Mouse (Mus musculus): ENCODE measurements around the gene Vil1. TPM values are rescaled to one million over a fixed set of nuclear protein-coding genes. Genes with fewer than 3 reads are reported as not detected.

Gene Vil1
- polyA plus RNA-seq, 1 experiment = not detected

DNA sequence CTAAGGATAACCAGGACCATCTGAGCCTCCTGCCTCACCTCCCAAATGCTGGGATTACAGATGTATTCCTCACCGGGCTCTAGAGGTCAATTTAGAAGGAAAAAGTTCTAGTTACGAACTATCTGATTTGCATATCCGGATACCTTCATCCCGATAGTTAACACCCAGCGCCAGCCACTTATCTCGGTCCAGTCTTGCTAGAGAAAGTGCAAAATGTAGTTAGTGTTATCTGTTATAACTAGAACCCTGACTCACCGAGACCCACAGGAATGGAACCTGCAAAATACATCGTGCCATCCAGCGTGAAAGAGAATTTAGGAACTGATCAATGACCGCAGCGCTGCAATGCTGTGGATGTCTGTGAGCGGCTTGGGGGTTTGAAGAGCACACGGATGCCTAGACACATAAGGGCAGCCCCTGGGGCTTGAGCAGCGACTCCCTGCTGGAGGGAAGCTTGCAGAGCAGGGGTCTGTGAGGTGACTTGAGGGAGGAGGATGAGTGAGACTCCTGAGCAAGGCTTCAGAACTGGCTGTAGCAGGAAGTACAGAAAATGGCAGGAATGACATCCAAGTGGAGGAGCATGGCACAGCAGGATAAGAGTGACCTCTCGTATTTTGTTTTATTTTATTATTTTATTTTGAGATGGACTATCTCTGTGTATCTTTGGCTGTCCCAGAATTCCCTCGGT is 8.0 kb upstream of the Vil1 start:
- Histone ChIP-seq H3K4me1 (ENCODE audit: control insufficient read depth, insufficient read depth, insufficient read length) (no peaks in the 10 kb centered on the region), H3K27ac (ENCODE audit: insufficient read depth, low read length) (no peak overlapping the region), H3K4me3 (ENCODE audit: extremely low read depth, insufficient read depth, insufficient read length) (no peak overlapping the region), H3K27me3 (ENCODE audit: control insufficient read depth, insufficient read depth, low read length) (no peaks in the 10 kb centered on the region), H3K36me3 (ENCODE audit: control insufficient read depth, insufficient read depth, low read length) (no peaks in the 10 kb centered on the region)
- 72% methylated on average over 16 of the region's 16 CpGs for WGBS
- DNase-seq (ENCODE audit: low read depth in 1 of 2, low spot score in 2 of 2) = no peak
- TF ChIP-seq CTCF (IDR thresholded peaks at IDR 0.05; ENCODE audit: extremely low read depth, insufficient read depth, insufficient read length, insufficient replicate concordance) (no peak), POLR2A (IDR thresholded peaks at IDR 0.05; ENCODE audit: low read depth, low read length) (no peak)

DNA sequence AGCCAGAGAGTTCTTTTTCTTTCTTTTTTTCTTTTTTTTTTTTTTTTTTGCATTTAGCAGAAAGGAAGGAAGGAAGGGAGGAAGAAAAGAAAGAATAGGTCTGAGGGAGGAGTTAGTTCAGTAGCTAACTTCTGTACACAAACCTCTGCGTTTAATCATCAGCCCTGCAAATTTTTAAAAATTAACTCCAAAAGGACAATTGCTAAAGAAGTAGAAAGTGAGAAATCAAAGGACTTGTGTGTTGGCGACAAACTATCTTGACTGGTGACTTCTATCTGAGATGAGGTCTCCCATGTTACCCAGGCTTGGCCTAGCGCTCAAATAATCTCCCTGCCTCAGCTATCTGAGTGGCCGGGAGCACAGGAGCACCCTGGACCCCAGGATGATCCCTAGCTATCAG is 5.0 kb upstream of the Vil1 start:
- Histone ChIP-seq H3K27ac (ENCODE audit: insufficient read depth, low read length) (no peak overlapping the region), H3K27me3 (ENCODE audit: control insufficient read depth, insufficient read depth, low read length) (no peaks in the 10 kb centered on the region), H3K36me3 (ENCODE audit: control insufficient read depth, insufficient read depth, low read length) (no peaks in the 10 kb centered on the region), H3K4me3 (ENCODE audit: extremely low read depth, insufficient read depth, insufficient read length) (no peak overlapping the region), H3K4me1 (ENCODE audit: control insufficient read depth, insufficient read depth, insufficient read length) (no peaks in the 10 kb centered on the region)
- no peak for DNase-seq (ENCODE audit: low read depth in 1 of 2, low spot score in 2 of 2)
- TF ChIP-seq CTCF (IDR thresholded peaks at IDR 0.05; ENCODE audit: extremely low read depth, insufficient read depth, insufficient read length, insufficient replicate concordance) = no peak
- no peak for TF ChIP-seq POLR2A (IDR thresholded peaks at IDR 0.05; ENCODE audit: low read depth, low read length)
- 91% methylated on average over 4 of the region's 4 CpGs for WGBS

DNA sequence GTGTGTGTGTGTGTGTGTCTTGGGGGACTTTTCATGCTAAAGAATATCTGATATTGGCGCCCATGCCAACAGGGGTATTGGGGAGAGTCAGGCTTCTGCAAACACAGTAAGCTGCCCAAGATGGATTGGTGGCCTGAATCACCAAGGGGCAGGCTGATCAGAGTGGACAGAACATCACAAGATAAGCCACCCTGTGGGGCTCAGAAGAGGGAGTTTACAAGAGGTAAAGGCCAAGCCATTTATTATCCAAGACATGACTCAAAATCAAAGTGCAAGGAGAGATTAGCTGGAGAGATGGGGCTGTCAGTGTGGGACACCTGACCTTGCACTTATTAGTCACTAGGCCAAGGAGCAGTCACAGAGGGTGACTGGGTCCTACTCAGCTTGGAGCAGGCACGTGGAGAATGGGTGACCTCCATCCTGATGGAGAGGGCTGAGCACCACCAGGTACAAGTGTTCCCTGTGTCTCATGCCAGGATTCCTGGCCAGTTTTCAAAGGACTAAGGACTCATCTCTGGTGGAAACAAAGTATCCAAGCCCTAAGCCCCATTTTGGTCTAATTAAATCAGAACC is 2.7 kb downstream of the Vil1 start:
- Histone ChIP-seq H3K27ac (ENCODE audit: insufficient read depth, low read length) (no peak overlapping the region), H3K4me1 (ENCODE audit: control insufficient read depth, insufficient read depth, insufficient read length) (no peaks in the 10 kb centered on the region), H3K36me3 (ENCODE audit: control insufficient read depth, insufficient read depth, low read length) (no peaks in the 10 kb centered on the region), H3K27me3 (ENCODE audit: control insufficient read depth, insufficient read depth, low read length) (no peaks in the 10 kb centered on the region), H3K4me3 (ENCODE audit: extremely low read depth, insufficient read depth, insufficient read length) (no peak overlapping the region)
- WGBS = 78% methylated on average over 2 of the region's 2 CpGs
- TF ChIP-seq CTCF (IDR thresholded peaks at IDR 0.05; ENCODE audit: extremely low read depth, insufficient read depth, insufficient read length, insufficient replicate concordance) = no peak
- no peak for TF ChIP-seq POLR2A (IDR thresholded peaks at IDR 0.05; ENCODE audit: low read depth, low read length)
- no peak for DNase-seq (ENCODE audit: low read depth in 1 of 2, low spot score in 2 of 2)

DNA sequence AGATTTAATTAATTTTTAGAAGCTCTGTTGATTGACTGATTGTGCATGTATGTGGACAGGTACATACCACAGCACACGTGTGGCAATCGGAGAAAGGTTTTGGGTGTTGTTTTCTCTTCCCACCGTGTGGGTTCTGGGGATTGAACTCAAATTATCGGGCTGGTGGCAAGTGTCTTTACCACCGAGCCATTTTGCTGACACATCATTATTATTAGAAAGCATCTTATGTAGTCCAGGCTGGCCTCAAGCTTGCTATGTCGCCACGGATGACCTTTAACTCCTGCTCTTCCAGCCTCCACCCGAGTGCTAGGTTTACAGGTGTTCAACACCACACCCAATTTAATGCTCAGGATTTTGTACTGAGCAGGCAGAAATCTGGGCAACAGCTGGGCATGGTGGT is 3.5 kb downstream of the Vil1 start:
- no peak for TF ChIP-seq POLR2A (IDR thresholded peaks at IDR 0.05; ENCODE audit: low read depth, low read length)
- no peak for TF ChIP-seq CTCF (IDR thresholded peaks at IDR 0.05; ENCODE audit: extremely low read depth, insufficient read depth, insufficient read length, insufficient replicate concordance)
- Histone ChIP-seq H3K27ac (ENCODE audit: insufficient read depth, low read length) (no peak overlapping the region), H3K4me1 (ENCODE audit: control insufficient read depth, insufficient read depth, insufficient read length) (no peaks in the 10 kb centered on the region), H3K36me3 (ENCODE audit: control insufficient read depth, insufficient read depth, low read length) (no peaks in the 10 kb centered on the region), H3K27me3 (ENCODE audit: control insufficient read depth, insufficient read depth, low read length) (no peaks in the 10 kb centered on the region), H3K4me3 (ENCODE audit: extremely low read depth, insufficient read depth, insufficient read length) (no peak overlapping the region)
- DNase-seq (ENCODE audit: low read depth in 1 of 2, low spot score in 2 of 2) = no peak
- WGBS = 82% methylated on average over 8 of the region's 8 CpGs

DNA sequence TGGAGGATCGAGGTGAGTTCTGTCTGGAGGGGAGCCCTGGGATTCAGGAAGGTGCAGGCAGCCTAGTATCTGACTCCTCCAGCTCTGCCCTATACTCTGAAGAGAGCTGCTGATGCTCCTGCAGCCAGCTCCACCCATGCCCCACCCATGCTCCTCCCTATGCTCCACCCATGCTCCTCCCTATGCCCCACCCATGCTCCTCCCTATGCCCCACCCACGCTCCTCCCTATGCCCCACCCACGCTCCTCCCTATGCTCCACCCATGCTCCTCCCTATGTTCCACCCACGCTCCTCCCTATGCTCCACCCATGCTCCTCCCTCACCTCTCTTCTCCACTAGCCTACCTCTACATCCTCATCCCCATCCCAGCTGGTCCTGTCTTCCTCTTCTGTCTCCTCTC is 6.0 kb downstream of the Vil1 start:
- Histone ChIP-seq H3K27me3 (ENCODE audit: control insufficient read depth, insufficient read depth, low read length) (no peaks in the 10 kb centered on the region), H3K4me3 (ENCODE audit: extremely low read depth, insufficient read depth, insufficient read length) (no peak overlapping the region), H3K27ac (ENCODE audit: insufficient read depth, low read length) (no peak overlapping the region), H3K36me3 (ENCODE audit: control insufficient read depth, insufficient read depth, low read length) (no peaks in the 10 kb centered on the region), H3K4me1 (ENCODE audit: control insufficient read depth, insufficient read depth, insufficient read length) (no peaks in the 10 kb centered on the region)
- DNase-seq (ENCODE audit: low read depth in 1 of 2, low spot score in 2 of 2) = no peak
- TF ChIP-seq CTCF (IDR thresholded peaks at IDR 0.05; ENCODE audit: extremely low read depth, insufficient read depth, insufficient read length, insufficient replicate concordance) = no peak
- no peak for TF ChIP-seq POLR2A (IDR thresholded peaks at IDR 0.05; ENCODE audit: low read depth, low read length)
- 59% methylated on average over 4 of the region's 4 CpGs for WGBS

GRCm38 (mm10) chr1:74418747-74419439 is 9.7 kb downstream of the Vil1 start:
- Histone ChIP-seq H3K4me1 (ENCODE audit: control insufficient read depth, insufficient read depth, insufficient read length) (no peaks in the 10 kb centered on the region), H3K27ac (ENCODE audit: insufficient read depth, low read length) (no peak overlapping the region), H3K27me3 (ENCODE audit: control insufficient read depth, insufficient read depth, low read length) (no peaks in the 10 kb centered on the region), H3K36me3 (ENCODE audit: control insufficient read depth, insufficient read depth, low read length) (no peaks in the 10 kb centered on the region), H3K4me3 (ENCODE audit: extremely low read depth, insufficient read depth, insufficient read length) (no peak overlapping the region)
- TF ChIP-seq CTCF (IDR thresholded peaks at IDR 0.05; ENCODE audit: extremely low read depth, insufficient read depth, insufficient read length, insufficient replicate concordance) (no peak), POLR2A (IDR thresholded peaks at IDR 0.05; ENCODE audit: low read depth, low read length) (no peak)
- no peak for DNase-seq (ENCODE audit: low read depth in 1 of 2, low spot score in 2 of 2)
- WGBS = 87% methylated on average over 17 of the region's 17 CpGs

- Histone ChIP-seq H3K36me3 (ENCODE audit: control insufficient read depth, insufficient read depth, low read length) (no peaks in the 10 kb centered on the region), H3K4me1 (ENCODE audit: control insufficient read depth, insufficient read depth, insufficient read length) (no peaks in the 10 kb centered on the region), H3K27ac (ENCODE audit: insufficient read depth, low read length) (no peak overlapping the region), H3K27me3 (ENCODE audit: control insufficient read depth, insufficient read depth, low read length) (no peaks in the 10 kb centered on the region), H3K4me3 (ENCODE audit: extremely low read depth, insufficient read depth, insufficient read length) (no peak overlapping the region)
- no peak for TF ChIP-seq POLR2A (IDR thresholded peaks at IDR 0.05; ENCODE audit: low read depth, low read length)
- TF ChIP-seq CTCF (IDR thresholded peaks at IDR 0.05; ENCODE audit: extremely low read depth, insufficient read depth, insufficient read length, insufficient replicate concordance) = no peak
- WGBS = 83% methylated on average over 9 of the region's 9 CpGs
- no peak for DNase-seq (ENCODE audit: low read depth in 1 of 2, low spot score in 2 of 2)
Measured at GRCm38 (mm10) chr1:74419440-74419794, 10.2 kb downstream of the Vil1 start.
